Mouse (Mus musculus) CH12F3 (cell line): ENCODE data around the gene Crtam.

Source experiments
- in situ Hi-C: fragments of 300-500 bp; cut with MboI; formaldehyde crosslinking; loops from 2 replicates; pipeline ENCODE4 v1.14.3; 2020; ENCODE audit warnings: low sequenced_read_pairs

The Crtam gene

DNA sequence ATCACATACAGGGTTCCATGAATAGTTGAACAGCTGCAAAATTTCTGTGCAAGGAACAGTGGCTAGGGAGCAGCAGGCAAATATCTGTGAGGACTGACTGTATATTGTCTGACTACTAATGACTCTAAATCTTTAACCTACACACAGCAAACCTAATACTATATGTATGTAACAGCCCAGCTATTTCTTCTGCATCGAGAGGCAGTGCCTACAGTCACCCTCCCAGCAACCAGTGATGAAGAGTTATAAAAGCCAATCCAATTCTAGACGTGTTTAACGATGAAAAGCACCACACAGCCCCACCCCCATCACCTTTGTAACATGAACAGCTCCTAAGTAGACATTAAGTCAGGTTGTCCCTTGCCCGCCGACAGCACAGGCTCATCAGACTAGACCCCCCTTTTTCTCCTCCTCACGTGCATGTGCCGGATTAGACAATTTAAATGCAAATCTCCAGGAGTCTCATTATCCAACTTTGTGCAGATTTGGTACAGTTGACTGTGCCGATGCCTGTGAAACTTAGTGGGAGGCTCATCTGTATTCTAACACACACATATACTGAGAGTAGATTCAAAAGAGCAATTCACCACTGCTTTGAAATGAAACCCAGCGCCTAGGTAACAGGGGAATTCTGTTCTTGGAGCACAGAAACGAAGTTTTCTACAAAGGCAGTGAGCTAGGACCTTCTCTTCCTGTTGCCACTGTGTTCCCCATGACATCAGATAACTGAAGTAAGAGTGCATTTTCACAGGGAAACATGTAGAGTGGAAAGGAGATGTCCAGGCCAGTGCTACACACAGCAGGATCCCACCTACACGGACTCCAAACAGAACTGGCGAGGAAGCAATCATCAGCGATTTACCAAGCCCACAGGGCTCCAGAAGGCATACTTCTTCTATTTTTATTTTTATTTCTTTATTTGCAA lies 7.3 kb upstream of the Crtam start:
- in situ Hi-C loops, result no loop called here

DNA sequence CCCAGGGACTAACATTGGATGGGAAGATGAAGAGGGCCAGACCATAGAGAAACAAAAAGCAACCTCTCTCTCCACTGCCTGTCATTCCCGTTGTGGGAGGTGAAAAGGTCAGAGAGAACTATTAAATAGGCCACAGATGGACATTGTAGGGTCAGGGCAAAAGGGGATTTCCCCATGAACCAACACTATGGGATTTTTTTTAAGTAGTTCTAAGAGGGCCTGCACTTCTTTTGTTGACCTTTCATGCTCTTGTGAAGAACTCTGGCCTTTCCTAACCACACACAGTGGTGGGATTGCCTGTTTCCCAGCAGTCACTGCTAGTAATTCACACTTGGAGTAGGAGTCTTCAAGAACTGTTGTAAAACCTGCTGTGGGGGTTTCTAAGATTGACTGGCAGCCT lies 3.4 kb upstream of the Crtam start:
- in situ Hi-C loops, result no loop called here

DNA sequence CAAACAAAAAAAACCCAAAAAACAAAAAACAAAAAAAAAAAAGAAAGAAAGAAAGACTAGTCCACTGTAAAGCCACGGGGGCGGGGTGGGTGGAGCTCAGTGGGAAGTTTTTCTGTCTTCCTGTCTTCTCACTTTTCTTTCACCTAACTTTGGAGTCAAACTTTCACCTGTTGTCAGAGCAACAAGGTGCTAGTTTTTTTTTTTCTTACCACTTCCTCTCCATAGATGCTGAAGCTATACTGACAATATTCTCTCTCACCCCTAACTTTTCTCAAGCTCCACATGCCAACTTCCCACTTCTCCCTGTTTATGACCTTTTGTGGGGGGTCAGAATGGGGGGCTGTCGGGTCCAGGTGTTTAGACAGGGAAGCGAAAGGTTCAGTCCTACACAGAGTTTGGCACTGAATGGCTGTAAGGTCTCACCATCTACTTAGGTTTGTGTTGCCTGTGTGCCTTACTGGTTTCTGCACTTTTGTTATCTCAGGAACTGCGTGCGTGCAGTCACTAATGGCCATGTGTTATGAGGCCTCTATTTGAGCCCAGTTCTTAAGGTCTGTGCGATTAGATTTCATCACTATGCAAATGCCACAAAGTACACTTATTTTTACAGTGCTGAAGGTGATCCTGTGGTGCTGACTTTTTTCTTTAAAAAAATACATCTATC lies 7.2 kb downstream of the Crtam start:
- in situ Hi-C loops, result no loop called here

DNA sequence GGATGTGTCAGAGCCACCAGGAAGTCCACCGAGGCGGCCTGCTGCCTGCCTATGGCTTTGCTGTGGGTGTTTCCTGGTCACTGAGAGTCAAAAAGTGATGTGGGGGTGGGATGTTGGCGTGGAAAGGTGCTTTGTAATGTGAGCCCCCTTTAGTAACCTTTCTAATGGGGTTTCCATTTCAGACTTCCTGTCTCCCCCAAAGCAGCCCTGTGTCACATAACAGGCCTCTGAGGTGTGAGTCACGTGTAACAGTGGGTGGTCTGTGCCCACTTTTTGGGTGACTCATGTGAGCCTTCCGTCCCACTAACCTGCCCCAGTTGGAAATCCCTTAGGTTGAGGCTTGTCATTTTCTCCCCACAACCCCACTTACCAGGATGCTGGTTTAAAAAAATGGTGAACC lies 10.4 kb downstream of the Crtam start:
- in situ Hi-C loops, result no loop called here

- in situ Hi-C loops, result no loop called here
Observed at GRCm38 (mm10) chr9:40991511-40991910, 12.9 kb downstream of the Crtam start.

DNA sequence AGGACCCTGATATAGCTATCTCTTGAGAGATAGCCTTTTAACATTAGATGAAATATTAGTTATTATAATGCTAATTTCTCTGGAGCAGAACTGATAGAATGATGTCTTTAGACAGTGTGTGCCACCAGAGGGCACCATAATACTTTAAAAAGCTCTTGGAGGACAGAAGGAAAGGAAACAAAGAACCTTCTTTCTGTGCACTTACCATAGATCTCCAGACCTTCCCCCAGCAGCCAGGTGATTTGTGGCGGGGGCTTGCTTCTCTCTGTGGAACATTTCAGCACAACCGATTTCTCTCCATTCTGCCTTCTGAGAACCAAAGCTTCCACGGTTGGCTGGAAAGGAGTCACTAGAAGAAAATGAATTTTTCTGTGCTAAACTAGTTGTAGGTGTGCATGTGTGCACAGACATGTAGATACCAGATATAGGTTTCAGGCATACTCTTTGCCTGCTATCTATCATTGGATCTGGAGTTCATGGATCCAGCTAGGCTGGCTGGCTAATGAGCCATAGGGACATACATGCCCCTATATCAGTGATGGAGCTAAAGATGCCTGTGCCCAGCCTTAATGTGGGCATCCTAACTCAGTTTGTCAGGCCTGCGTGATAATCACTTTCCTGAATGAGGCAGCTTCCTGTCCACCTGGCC lies 14.4 kb downstream of the Crtam start:
- in situ Hi-C loops, result loop anchor here (5.0 kb wide), 1 partner anchor 202 kb away; no protein-coding TSS in a partner anchor

- in situ Hi-C loops, result no loop called here
Observed at GRCm38 (mm10) chr9:40984313-40984712, 20.1 kb downstream of the Crtam start.

DNA sequence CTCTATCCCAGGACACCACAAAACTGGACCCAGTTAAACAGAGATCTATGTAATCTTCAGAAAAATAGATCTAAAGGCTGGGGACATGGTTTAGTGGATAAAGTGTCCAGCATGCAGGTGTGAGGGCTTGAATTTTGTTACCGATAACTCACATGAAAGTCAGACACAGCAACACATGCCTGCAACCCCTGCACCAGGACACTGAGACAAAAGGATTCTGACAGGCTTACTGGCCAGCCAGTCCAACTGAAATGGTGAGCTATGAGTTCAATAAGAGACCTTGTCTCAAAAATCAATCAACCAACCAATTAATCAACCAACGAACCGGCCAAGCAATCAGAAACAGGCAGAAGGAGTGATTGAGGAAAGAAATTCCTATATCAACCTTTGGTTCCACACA lies 20.7 kb downstream of the Crtam start:
- in situ Hi-C loops, result no loop called here

- in situ Hi-C loops, result no loop called here
Observed at GRCm38 (mm10) chr9:40982480-40982879, 21.9 kb downstream of the Crtam start.

- in situ Hi-C loops, result no loop called here
Observed at GRCm38 (mm10) chr9:40974042-40974801, 30.2 kb downstream of the Crtam start.

GRCm38 (mm10) chr9:40964418-40964714 lies 40.1 kb downstream of the Crtam start:
- in situ Hi-C loops, result no loop called here

- in situ Hi-C loops, result no loop called here
Observed at GRCm38 (mm10) chr9:40963586-40964417, 40.6 kb downstream of the Crtam start, which contains the start of gene Jhy. Gene Jhy, minus strand, starts transcription at chr9:40964118.

DNA sequence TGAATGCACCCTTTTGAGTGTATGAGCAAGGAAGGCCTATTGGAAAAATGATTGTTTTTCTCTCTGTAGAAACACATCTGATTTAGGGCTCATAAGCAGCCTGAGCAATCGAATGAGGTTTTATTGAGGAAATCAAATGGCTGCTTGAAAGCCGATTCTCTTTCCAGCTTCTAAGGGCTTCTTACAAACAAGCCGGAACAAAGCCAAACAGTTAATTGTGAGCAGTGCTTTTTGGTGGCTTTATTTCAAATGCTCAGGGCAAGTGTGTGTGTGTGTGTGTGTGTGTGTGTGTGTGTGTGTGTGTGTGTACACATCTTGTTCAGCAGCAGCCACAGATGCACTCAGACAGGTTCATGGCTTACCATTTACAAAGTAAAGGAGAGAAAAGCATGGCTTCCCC lies 43.0 kb downstream of the Crtam start:
- in situ Hi-C loops, result no loop called here

DNA sequence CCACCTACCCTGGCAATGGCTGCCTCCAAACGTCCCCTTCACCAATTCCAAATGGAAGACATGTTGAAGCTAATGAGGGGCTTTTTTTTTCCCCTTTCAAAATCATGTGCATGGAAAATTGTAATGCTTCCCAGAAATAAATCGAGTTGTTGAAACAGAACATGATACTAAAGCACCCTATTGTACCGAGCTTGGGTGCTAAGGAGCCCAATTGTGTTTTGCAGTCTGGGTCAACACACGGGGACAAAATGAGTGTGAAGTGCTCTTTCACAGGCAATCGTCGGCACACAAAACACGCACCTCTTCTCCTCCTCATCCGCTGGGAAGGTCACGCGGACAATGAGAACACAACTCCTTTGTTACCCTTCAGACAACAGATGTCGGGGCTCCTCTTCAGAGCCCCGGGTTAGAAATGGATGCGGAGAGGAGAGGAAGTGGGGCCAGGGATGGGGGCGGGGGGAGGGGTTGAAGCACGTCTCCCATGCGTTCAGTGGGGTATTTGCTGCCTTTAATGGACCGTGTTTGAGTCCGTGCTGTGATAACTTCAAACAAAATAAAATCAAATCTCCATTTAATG lies 55.3 kb downstream of the Crtam start:
- in situ Hi-C loops, result no loop called here

- in situ Hi-C loops, result no loop called here
Observed at GRCm38 (mm10) chr9:40948473-40948872, 56.0 kb downstream of the Crtam start.

DNA sequence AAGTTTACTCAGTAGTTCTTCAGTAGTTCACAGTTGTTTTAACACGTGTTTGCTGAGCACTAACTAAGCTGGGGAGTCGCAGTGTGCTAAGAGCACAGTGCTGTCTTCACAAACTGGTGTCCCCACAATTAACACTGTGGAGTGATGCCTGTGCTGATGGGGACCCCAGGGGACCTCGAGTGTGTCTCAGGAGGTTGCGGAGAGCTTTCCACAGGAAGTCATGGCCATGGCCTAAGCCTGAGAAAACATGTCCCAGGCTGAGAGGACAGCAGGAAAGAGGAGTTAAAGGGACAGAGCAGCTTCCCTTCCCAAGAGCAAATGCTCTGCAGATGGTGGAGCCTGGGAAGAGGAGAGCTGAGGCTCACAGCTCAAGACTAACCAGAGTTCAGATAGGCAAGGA lies 57.3 kb downstream of the Crtam start:
- in situ Hi-C loops, result no loop called here

DNA sequence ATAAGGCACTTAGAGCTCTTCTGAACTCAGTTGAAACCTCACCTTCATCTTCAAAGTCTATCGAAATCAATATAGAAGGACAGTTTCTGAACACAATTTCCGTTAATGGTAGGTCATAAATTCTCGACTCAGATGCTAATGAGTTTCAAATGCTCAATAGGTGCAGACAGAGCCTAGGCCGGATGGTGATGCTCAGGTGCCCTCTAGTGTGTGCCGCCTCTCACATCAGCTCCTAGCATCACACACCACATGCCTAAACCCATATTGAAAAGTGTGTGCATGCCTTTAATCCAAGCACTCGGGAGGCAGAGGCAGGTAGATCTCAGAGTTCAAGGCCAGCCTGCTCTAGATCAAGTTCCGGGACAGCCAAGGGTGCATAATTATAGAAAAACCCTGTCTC lies 67.0 kb downstream of the Crtam start:
- in situ Hi-C loops, result no loop called here

DNA sequence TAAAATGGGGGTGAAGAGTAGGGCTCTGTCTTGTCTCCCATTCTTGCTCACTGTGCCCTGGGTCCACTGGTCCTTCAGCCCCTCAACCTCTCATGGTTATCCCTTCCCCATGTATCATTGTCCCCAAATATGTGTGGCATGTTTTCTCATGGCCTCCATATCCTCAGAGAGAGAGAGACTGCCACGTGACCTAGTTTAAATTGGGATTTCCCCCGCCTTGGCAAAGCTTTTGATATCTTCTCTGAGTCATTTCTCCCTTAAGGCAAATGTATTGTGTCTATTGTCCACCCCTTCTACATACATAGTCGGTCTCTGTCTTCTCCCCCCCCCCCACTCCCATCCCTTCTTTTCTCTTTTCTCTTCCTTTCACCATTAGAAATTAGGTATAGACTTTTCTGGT lies 71.1 kb downstream of the Crtam start:
- in situ Hi-C loops, result no loop called here

GRCm38 (mm10) chr9:40927351-40927980 lies 77.0 kb downstream of the Crtam start:
- in situ Hi-C loops, result no loop called here
